Mouse (Mus musculus) thymus, postnatal 14 days (tissue): ENCODE data around the gene Yeats2.

ENCODE experiments used
- DNase-seq: peaks from one replicate; pipeline ENCODE4 v3.0.0; 2021

Yeats2 gene

DNA sequence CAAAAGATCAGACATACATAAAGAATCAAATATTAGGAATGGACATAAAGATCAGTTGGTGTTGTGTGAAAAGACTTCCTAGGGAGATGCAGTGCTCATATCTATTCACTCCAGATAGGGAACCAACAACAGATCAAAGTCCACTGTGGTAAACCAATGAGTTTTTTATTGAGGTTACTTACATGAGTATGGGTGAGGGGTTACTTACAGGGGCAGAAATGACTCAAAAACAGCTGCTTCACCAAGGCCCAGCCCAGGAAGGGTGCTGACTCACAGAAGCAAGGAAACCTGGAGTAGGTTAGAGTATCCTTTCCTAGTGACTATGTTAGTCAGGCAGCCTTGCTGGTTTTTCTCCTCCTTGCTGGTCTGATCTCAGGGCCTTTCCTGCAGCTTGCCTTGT is 51.2 kb downstream of the Yeats2 start:
- no peak for DNase-seq

DNA sequence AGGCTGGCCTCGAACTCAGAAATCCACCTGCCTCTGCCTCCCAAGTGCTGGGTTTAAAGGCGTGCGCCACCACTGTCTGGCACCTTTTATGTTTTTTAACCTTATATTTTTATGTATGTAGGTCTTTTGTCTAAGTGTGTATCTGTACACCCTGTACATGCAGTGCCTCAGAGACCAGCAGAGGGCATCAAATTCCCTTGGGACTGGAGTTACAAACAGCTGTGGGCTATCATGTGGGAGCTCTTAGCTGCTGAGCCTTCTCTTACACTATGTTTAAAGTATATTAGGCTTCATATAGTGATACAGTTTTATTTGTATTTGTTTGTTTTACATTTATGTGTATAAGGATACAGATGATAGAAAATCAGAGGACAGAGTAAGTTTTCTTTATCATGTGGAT is 54.7 kb downstream of the Yeats2 start:
- no peak for DNase-seq

DNA sequence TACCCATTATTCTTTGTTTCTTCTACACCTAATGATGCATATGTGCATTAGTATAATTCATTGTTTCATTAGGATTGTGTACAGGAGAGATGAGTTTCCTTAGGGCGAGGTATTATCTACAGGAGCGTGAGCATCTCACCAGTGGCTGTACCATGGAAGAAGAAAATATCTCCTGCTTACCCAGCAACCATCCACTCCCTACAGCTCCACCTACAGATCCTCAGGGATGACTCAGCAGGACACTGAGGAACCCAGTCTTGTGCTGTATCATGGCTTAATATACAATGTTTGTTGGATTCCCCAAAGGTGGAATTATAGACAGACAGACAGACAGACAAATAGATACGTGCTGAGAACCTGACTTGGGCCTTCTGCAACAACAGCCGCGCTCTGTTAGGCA is 56.1 kb downstream of the Yeats2 start:
- DNase-seq = no peak

- DNase-seq = no peak
These were observed 58.8 kb downstream of the Yeats2 start for GRCm38 (mm10) chr16:20199501-20200201.

DNA sequence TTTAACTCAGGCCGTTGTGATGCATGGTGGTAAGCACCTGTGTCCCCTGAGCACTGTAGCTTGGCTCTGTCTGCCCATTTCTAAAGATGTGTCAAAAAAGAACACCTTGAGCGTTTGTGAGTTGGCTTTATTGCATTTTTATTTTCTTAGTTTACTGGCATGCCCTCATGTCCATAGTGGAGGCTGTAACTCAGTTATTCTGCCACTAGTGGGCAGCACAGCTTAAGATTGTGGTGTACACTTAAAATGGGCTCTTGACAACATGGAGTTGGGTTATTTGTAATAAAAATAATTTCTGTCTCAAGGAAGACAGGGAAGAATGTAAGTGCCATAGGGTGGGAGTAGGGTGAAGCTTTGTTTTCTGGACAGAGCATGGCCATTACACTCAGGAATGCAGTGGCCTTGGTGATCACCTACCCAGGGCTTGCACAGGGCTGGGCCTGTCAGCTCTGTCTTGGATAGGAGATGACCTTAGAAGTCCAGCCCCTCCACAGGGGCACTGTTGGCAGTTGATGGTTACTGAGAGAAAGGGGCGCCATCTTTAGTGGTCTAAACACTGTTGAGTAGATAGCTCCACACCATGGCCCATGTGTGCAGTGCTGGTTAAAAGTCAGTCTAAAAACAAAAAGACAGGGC is 72.8 kb downstream of the Yeats2 start:
- peak; percentile 55 for DNase-seq

DNA sequence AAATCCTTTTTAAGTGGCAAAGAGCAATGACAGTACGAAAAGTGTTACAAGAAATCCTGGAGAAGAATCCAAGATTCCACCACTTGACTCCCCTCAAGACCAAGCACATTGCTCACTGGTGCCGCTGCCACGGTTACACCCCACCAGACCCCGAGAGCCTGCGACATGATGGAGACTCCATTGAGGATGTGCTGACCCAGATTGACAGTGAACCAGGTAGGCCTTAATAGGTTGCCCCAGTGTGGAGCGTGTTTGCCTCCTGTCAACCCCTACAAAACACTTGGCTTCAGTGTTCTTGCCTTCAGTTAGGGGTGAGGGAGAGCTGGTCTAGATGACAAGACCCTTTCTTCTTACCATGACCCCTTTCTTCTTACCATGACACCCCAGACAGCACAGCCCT is 81.9 kb downstream of the Yeats2 start:
- DNase-seq = no peak

DNA sequence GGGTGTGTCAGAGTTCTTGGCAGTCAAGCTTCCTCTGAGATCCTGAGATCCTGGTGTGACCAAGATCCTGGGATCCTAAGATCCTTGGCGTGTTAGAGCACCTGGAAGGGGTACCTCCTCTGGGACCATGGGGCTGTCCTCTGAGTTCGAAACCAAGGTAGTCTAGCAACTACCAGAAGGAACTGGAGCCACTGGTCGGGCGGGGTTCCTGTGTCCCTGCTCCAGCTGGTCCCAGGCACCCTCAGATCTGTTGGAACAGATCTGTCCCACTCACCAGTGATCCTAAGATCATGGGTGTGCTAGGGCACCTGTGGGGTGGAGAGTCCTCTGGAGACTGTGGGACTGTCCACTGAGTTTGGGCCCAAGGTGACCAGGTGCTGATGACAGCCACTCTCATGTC is 85.8 kb downstream of the Yeats2 start:
- DNase-seq = no peak

DNA sequence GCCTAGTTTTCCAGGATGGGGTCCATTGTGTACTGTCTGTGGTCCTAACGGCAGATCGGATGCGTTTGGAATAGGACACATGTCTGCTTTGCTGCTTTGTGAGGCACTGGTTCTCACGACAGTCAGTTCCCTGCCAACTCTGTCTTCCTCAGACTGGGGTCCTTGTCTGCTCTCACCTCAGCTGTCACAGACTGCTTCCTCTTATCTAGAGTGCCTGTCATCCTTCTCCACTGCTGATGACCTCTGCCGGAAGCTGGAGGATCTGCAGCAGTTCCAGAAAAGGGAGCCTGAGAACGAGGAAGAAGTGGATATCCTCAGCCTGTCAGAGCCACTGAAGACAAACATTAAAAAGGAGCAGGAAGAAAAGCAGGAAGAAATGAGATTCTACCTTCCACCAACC is 86.6 kb downstream of the Yeats2 start:
- DNase-seq = no peak

- no peak for DNase-seq
These were observed 87.3 kb downstream of the Yeats2 start for GRCm38 (mm10) chr16:20228167-20228566.

GRCm38 (mm10) chr16:20234406-20234805 is 93.5 kb downstream of the Yeats2 start:
- no peak for DNase-seq

GRCm38 (mm10) chr16:20237426-20237825 is 96.6 kb downstream of the Yeats2 start:
- no peak for DNase-seq

DNA sequence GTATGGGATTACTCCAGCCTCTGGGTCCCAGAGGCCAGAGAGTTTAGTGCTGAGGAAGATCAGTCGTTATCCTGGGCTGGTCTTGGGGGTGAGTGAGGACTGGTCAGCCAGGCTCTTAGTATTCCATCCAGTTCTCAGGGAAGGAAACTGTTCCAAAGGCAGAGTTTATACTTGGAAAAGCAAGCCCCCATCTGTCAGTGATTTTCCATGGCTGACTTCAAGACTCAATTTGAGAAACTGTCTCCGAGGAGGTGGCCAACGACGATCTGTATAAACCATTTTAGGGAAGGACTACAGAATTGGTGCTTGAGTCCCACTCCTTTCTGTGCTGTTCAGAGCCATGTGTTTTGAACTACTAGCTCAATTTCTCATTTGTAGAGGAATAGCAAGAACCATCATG is 97.8 kb downstream of the Yeats2 start:
- no peak for DNase-seq

- DNase-seq = peak; percentile 34
These were observed 99.9 kb downstream of the Yeats2 start, which contains the start of gene Map6d1 for GRCm38 (mm10) chr16:20240468-20241414. Map6d1 (minus strand) TSS chr16:20241358.

- DNase-seq = no peak
These were observed 106.2 kb downstream of the Yeats2 start for GRCm38 (mm10) chr16:20247103-20247502.

DNA sequence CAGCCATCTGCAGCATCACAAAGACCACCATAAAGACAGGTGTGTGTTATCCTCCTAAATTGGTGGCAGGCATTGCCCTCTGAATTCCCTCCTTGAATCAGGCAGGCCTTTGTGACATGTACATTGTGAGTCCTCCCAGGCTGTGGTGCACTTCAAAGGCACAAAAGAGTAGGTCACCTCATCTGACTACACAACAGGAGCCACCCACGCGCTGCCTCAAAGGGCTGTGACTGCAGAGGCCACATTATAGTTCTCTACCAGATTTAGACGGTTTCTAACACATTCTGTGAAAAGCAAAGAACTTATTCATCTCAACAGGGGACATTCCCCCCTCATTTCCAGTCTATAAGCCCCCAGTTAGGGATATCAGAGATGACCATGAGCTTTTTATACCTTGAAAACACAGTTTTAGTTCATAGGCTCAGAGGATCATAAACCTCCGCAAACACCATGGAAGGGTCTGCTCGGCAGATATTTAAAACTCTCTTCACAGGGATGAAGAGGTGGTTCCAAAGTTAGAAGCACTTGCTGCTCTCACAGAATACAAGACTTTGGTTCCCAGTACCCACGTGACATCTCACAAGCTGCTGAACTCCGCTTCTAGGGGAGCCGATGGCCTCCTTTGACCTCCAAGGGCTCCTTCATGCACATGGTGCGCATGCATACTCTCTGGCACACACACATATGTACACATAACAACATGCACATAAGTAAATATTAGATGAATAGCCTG is 107.7 kb downstream of the Yeats2 start:
- no peak for DNase-seq

DNA sequence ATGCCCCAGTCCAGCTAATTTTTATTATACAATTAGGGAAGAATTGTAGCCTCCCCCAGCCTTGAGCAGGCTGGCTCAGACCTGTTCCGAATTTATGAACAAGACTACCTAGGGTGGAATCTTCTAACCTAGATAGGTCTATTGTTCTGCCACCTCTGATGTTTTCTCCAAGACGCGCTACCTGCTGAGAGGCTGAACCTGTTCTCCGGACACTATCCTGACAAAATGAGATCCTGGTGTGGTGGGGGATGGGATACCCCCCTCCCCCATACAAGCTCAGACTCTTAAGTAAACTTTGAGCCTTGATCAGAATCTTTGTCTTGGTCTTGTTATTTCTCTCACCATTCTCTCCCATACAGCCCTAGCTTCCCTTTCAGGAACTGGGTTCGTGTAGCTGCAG is 117.1 kb downstream of the Yeats2 start:
- no peak for DNase-seq

GRCm38 (mm10) chr16:20265089-20265488 is 124.2 kb downstream of the Yeats2 start:
- no peak for DNase-seq

- no peak for DNase-seq
These were observed 130.5 kb downstream of the Yeats2 start for GRCm38 (mm10) chr16:20271339-20271738.

DNA sequence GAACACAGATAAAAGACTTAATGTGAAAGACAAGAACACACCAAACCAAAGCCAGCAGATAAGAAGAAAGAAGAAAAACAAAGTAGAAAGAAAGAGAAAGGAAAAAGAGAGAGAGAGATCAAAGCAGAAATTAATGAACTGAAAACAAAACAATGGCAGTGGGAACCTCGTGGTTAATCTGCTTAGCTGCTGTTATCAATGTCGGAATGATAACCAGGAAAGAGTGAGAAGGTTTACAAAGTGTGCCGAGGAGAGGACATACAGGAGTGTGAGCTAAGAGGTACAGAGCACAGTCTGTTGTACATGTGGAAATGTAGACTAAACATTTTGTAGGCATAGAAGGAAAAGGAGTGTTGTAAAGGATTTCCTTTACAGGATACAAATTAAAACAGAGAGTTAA is 132.1 kb downstream of the Yeats2 start:
- no peak for DNase-seq

GRCm38 (mm10) chr16:20279395-20279794 is 138.5 kb downstream of the Yeats2 start:
- DNase-seq = no peak

GRCm38 (mm10) chr16:20280238-20280637 is 139.4 kb downstream of the Yeats2 start:
- DNase-seq = no peak
